Mouse (Mus musculus) right cerebral cortex, postnatal 14 days (tissue): Measurements from ENCODE around the gene Park7.
A peak's percentile ranks its signal among the peaks of the same experiment; 100 is the strongest.
"Not testable (repeated sequence)": the region's sequence is repeated elsewhere in the genome, so short reads cannot be mapped to it uniquely, and the experiment has no call there.

Source experiments
- DNase-seq: peaks from one replicate; pipeline ENCODE4 v3.0.0; 2022

The Park7 gene

GRCm38 (mm10) chr4:150910164-150910951 is 3.9 kb downstream of the Park7 start:
- no peak for DNase-seq

DNA sequence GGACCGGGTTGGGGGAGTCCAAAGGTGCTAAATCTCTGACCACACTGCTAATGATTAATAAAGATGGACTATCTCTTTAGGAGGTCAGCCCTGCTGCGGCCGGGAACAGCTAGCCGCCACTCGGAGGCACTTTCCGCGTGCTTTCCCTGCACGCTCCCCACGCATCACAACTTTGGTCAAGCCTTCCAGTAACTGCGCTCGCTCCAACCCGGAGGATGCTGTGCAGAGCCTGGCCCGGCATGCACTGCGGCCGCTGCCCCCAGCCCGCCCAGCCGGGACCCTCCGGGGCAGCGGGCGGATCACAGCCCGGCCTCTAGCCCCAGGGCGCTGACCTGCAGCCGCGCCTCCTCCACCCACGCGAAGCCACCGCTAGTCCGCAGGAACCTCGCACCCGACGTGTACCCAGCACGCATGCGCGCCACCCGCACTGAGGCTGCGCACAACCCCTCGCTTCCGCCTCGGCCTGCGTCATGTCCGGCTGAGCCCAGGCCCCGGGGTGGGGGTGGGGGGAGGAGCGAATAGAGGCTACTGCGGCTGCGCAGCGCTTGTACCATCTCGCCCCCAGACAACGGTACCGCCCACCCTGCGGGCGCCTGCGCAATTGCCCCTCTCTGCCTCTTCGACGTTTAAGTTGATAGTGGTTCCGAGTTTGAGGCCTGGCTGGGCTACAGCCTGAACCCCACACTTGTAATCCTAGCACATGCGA is 4.6 kb downstream of the Park7 start:
- DNase-seq, result peak; percentile 99

DNA sequence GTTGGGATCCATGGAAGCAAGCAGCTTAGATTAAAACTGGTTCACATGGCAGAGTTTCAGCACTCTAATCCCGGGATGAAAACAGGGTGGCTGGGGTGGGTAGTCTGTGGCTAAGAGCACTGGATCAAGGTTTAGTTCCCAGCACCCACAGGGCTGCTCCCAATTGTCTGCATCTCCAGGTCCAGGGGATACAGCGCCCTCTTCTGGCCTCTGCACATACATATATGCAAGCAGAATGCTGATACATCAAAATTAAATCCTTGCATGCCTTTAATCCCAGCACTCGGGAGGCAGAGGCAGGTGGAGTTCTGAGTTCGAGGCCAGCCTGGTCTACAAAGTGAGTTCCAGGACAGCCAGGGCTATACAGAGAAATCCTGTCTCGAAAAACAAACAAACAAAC is 5.7 kb downstream of the Park7 start:
- peak; percentile 37 for DNase-seq

GRCm38 (mm10) chr4:150907099-150907498 is 7.1 kb downstream of the Park7 start:
- DNase-seq, result no peak

DNA sequence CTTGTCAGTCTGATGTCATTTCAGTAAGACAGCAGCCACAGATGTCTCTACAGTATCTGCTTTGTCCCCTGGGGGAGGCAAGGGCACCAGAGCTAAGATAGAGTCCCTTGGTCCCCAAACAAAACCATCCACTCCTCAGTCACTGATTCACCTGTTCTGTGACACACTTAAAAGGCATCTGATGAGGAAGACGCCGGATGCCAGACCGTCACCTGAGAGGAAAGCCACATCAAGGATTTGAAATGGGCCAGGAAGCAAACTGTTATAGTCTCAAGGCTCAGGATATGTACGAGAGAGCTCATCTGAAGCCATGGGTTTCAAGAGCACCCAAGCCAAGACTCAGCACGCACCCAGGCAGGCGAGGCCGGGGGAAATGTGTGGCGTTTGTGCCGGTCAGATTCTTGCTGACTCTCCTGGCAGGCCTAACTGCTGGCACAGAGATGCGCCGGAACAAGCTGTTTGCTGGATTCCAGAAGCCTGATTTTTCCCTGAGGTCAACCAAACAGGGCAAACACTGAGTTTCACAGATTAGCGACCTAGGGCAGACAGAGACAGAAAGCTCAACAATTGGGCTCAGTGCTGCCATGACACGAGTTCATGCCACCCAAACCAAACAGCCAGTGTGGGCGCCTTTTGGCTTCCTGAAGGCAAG is 11.0 kb downstream of the Park7 start:
- no peak for DNase-seq

- DNase-seq, result no peak
Observed at GRCm38 (mm10) chr4:150902062-150902461, 12.2 kb downstream of the Park7 start.

- peak; percentile 84 for DNase-seq
Observed at GRCm38 (mm10) chr4:150901651-150902050, 12.6 kb downstream of the Park7 start.

DNA sequence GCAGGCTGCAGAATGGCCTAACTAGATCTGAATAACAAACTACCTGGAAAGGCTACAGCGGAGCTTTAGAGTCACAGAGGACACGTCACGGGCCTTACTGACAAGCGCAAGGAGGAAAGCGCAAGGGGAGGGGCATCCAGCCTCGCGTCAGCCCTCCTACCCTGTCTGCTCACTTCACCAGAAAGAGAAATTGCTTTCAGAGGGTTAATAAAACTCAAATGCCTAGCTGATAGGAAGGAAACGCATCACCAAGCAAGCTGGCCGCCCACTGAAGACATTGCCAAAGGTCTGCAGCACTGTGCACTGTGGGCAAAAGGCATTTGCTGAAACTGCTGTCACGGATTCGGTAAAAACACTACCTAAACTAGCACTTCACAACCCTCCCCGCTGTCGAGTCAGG is 13.8 kb downstream of the Park7 start:
- no peak for DNase-seq

DNA sequence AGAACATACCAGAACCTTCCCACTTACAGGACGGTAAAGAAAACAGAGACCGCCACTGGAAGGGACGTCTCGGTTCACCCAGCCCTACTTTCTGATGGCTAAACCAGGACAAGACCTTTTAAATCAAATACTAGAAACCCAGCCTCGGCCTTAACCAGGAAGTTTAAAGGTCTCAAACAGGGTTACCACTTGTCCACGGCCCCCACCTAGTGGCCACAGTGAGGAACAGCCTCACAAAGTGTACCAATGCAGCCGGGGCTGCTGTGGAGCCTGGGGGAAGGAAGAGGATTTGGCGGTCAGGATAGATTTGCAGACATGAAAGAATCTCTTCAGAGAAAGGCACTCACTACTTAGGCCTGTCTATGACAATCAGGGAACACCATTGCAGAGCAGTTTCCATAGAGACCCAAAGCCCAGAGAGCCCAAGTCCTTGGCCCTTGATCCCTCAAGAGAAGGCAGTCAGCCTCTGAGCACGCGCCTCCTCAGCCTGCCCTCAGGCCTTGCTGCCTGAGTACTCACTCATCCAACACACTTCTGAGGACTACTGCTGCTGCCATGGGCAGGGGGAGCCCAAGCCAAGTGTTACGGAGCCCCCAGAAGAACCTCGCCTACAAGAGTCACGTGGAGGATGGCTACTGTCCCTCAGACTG is 15.4 kb downstream of the Park7 start:
- peak; percentile 54 for DNase-seq

GRCm38 (mm10) chr4:150896896-150897624 is 17.2 kb downstream of the Park7 start:
- peak; percentile 5 for DNase-seq

DNA sequence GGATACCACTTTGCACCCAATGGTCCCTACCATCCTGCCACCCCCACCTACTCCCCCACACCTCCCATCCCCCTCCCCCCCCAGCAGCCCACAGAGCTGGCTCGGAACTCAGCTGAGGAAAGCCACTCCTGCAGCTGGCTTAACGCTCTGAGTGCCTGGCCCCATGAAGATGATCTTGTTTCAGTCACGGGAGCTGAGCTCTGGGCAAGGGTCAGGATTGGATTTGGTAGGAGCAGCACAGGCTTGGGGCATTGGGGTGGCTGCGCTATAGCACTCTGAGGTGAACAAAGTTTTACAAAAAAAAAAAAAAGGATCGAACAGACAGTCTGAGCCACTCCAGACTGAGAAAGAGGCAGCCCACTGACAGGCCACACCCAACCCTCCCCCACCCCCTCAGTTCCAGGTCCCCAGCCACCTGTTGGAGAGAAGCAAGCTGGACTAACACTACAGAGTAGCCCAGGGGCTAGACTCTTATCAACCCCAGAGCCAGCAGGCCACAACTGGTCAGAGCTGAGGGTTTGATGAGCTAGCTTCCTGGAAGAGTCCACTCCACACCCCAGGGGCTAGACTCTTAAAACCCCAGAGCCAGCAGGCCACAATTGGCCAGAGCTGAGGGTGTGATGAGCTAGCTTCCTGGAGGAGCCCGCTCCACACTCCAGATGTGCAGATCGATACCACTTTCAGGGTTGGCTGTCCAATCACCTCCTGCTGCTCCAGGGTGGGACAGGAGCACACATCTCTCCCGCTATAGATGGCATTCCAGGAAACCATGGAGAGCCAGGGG is 19.3 kb downstream of the Park7 start:
- peak; percentile 1 for DNase-seq

DNA sequence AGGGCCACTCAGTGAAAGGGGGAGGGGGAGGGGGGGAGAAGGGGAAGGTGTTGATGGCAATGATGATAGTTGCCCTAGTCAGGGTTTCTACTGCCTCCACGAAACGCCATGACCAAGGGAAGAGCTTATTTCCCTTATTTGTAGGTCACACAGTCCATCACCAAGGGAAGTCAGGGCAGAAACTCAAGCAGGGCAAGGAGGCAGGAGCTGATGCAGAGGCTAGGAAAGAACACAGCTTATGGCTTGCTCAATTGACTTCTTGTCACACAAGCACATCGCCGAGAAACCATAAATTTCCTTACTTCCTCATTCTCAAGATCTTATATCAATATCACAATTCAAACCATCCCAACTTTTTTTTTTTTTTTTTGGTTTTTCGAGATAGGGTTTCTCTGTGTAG is 22.9 kb downstream of the Park7 start:
- no peak for DNase-seq

DNA sequence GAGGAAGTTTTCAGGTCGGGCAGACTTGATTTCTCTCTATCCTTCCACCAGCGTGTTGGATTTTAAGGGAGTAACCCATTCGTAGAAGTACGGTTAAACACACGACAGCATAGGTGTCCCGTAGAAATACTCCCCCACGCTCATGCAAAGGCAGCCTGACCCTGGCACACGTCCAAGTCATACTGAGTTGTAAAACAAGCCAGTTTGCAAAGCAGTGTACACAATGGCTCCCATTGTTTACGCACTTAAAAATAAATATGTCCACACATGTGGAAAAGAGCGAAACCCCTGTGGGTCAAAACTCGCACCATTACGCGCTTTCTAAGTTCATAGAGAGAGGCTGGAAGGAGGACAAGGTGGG is 24.3 kb downstream of the Park7 start:
- peak; percentile 16 for DNase-seq

GRCm38 (mm10) chr4:150889273-150889954 is 24.8 kb downstream of the Park7 start:
- DNase-seq, result peak; percentile 5

GRCm38 (mm10) chr4:150888492-150888891 is 25.7 kb downstream of the Park7 start:
- no peak for DNase-seq

DNA sequence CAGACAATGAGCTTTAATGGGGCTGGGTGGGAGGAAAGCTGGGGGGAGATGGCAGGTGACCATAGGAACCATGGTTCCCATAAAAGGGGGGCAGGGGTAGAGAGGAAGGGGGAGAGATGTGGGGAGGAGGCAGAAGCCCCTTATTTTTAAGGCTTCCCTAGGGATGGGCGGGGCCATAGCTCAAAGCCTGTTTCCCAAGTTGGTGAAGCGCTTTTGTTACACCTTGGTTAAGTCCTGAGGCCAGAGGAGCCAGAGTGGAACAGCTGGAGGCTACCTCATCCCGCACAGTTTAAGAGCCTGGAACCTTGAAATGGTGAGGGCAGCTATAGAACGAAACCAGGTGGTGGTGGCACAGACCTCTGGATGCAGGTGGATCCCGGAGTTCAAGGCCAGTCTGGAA is 26.3 kb downstream of the Park7 start:
- DNase-seq, result no peak

DNA sequence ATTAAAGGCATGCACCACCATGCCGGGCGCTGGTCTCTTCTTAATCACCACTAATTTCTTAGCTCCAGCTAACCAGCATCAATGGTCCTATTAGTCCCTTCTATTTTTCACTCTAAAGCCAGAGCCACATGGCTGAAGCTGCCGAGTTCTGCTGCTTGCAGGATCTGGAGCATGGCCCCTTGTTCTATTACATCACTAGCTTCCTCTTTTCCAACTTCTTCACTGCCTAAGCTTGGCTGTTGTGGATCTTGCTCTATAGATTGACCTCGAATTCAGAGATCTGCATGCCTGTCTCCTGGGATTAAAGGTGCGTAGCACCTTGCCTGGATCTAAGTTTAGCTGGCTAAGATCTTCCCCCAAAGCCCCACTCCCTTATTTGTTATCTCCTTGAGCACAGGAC is 31.6 kb downstream of the Park7 start:
- DNase-seq, result no peak

DNA sequence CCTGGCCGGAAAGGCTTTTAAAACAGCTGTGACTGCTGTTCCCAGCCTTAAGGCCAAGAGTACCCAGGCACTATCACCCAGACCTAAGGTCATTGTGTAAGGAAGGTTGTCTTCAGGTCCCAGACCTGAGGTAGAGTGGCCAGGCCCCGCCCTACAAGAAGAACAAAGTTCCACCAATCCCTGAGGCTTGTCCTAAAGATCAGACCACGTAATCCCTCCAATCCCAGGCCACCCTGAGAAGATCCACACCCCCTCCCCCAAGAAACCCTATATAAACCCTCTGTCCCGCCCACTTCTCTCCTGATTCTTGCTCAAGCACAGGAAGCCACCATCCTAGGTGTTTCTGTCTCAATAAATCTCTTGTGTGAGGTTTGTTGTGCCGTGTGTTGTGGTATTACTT is 33.9 kb downstream of the Park7 start:
- no peak for DNase-seq

- no peak for DNase-seq
Observed at GRCm38 (mm10) chr4:150879631-150880030, 34.6 kb downstream of the Park7 start.

DNA sequence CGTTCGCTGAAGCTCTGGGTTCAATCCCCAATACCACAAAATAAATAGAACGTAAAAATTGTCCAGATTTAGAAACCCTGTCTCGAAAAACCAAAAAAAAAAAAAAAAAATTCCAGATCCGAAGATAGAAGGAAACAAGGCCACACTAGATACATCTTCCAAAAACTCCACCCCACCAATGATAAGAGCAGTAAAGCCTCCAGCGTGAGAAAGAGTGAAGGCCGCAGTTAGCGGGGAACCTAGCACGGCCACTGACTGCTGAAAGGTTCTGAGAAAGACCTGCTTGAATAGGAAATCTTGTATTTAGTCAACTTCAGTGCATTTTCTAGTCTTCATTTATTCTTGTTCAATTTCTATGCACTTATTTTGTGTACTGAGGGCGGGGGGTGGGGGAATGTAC is 38.8 kb downstream of the Park7 start:
- DNase-seq, result no peak

DNA sequence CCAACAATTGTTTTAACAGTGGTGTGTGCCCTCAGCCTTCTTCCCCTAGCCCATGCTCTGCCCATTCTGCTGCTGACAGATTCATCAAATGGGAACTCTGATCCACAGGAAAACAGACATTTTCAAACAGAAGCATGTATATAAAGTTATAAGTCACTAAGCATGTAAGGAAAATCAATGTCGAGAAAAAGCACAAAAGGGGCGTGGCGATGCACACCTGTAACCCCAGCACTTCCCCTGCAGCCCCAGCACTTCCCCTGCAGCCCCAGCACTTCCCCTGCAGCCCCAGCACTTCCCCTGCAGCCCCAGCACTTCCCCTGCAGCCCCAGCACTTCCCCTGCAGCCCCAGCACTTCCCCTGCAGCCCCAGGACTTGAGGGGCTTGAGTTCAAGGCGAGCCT is 39.8 kb downstream of the Park7 start:
- not testable (repeated sequence) for DNase-seq
